Mouse (Mus musculus) olfactory bulb, adult 2 months (tissue): Measurements from ENCODE around the gene Fbxw10.

Experiments used
- CTCF ChIP-seq: fragments of 200-500 bp; IDR thresholded peaks from 2 replicates; pipeline ENCODE4 v1.5.1; 2012; ENCODE audit warnings: low read depth, mild to moderate bottlenecking, low read length, moderate library complexity; ENCODE audit not compliant: insufficient read depth
- POLR2A ChIP-seq: fragments of 200-500 bp; IDR thresholded peaks from 2 replicates; pipeline ENCODE4 v1.6.1; 2012; ENCODE audit warnings: mild to moderate bottlenecking, low read depth, low read length, moderate library complexity; ENCODE audit not compliant: insufficient read depth

DNA sequence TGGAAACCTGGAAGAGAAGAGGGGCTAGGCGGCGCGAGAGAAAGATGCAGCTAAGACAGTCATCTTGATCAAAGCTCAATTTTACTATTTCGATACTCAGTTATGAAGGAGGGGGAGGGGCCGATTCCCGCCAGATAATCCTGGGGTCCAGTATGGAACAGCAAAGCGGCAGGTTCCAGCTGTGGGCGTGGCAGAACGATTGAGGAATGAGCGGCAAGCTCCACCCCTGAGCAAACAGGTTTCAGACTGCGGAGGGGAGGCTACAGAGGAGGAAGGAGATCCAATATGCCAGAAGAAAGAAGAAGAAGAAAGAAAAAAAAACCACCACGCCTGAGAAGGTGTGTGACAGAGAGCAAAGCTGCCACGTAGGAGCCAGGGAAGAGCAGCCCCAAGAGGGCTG is 42.8 kb upstream of the Fbxw10 start:
- TF ChIP-seq CTCF: no peak
- TF ChIP-seq POLR2A: no peak
